Mouse (Mus musculus) forebrain, embryonic 15.5 days (tissue): ENCODE measurements around the gene Atp5d. TPM values are rescaled to one million over a fixed set of nuclear protein-coding genes. Genes with fewer than 3 reads are reported as not detected.

ENCODE experiments used
- ATAC-seq: fragments of 200-750 bp; cut with Nextera tagmentation; replicated peaks from 2 replicates; pipeline ENCODE4 v1.8.0; 2017; ENCODE audit warnings: mild to moderate bottlenecking, moderate TSS enrichment, moderate library complexity
- H3K27ac ChIP-seq: fragments of 300-500 bp; sonication (generic); replicated peaks from 2 replicates; pipeline ENCODE4 v1.5.1; 2015; ENCODE audit warnings: mild to moderate bottlenecking, inconsistent platforms
- H3K27me3 ChIP-seq: fragments of 300-500 bp; sonication (generic); 2 replicates; pipeline ENCODE4 v1.6.1; 2015; ENCODE audit warnings: inconsistent platforms
- H3K36me3 ChIP-seq: fragments of 300-500 bp; sonication (generic); 2 replicates; pipeline ENCODE4 v1.6.1; 2015; ENCODE audit warnings: mild to moderate bottlenecking, inconsistent platforms
- H3K4me1 ChIP-seq: fragments of 300-500 bp; sonication (generic); 2 replicates; pipeline ENCODE4 v1.6.1; 2015; ENCODE audit warnings: inconsistent platforms
- H3K4me2 ChIP-seq: fragments of 300-500 bp; sonication (generic); replicated peaks from 2 replicates; pipeline ENCODE4 v1.6.1; 2015; ENCODE audit warnings: mild to moderate bottlenecking, inconsistent platforms
- H3K4me3 ChIP-seq: fragments of 300-500 bp; sonication (generic); 2 replicates; pipeline ENCODE4 v1.5.1; 2015; ENCODE audit warnings: mild to moderate bottlenecking, inconsistent platforms
- H3K9ac ChIP-seq: fragments of 300-500 bp; sonication (generic); replicated peaks from 2 replicates; pipeline ENCODE4 v1.6.1; 2015; ENCODE audit warnings: mild to moderate bottlenecking, inconsistent platforms
- H3K9me3 ChIP-seq: fragments of 300-500 bp; sonication (generic); 2 replicates; pipeline ENCODE4 v1.6.1; 2016; ENCODE audit warnings: inconsistent platforms
- WGBS: fragments of 180-500 bp; shearing (Covaris S2); methylation state at CpG from one replicate; pipeline ENCODE4 v1.1.7; 2015; ENCODE audit warnings: mixed read lengths; 5-methylcytosine and 5-hydroxymethylcytosine counted together
- polyA plus RNA-seq: library from polyadenylated mRNA; unstranded; fragments of >200 nt; fragmentation: Nextera tagmentation; extraction: Ambion mirVana; gene quantifications from 2 replicates; pipeline ENCODE4 v1.2.1, GENCODE M21; 2015

Gene Atp5d
- polyA plus RNA-seq, 1 experiment from 2014 or later, result 444 TPM

- peak overlapping the region; percentile 96 for H3K4me2 ChIP-seq
- H3K4me3 ChIP-seq, result peak overlapping the region; percentile 80
- H3K27me3 ChIP-seq, result no peaks in the 10 kb centered on the region
- peaks cover 53% of the 10 kb centered on the region for H3K36me3 ChIP-seq
- H3K9ac ChIP-seq, result peak overlapping the region; percentile 99
- ATAC-seq, result no peak
- 2% methylated on average over 15 of the region's 15 CpGs for WGBS
- H3K9me3 ChIP-seq, result no peaks in the 10 kb centered on the region
- H3K27ac ChIP-seq, result peak overlapping the region; percentile 100
- H3K4me1 ChIP-seq, result peaks cover 62% of the 10 kb centered on the region
Measured at GRCm38 (mm10) chr10:80152071-80152872, 13.8 kb downstream of the Atp5d start.

GRCm38 (mm10) chr10:80152873-80153260 is 14.4 kb downstream of the Atp5d start:
- peaks cover 66% of the 10 kb centered on the region for H3K4me1 ChIP-seq

DNA sequence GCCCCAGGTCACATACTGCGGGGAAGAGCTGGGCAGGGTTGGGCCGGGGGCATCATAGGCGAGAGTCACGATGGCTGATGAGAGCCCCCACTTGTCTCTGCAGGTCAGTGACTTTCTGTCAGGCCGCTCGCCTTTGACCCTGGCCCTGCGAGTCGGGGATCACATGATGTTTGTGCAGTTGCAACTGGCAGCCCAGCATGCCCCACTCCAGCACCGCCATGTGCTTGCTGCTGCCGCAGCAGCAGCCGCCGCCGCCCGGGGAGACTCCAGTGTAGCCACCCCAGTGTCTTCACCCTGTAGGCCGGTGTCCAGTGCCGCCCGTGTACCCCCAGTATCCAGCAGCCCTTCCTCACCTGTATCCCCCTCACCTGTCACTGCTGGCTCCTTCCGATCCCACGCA is 15.3 kb downstream of the Atp5d start:
- peaks cover 71% of the 10 kb centered on the region for H3K4me1 ChIP-seq
- peak overlapping the region; percentile 80 for H3K4me3 ChIP-seq
- 86% methylated on average over 19 of the region's 19 CpGs for WGBS
- ATAC-seq, result no peak
- no peaks in the 10 kb centered on the region for H3K27me3 ChIP-seq
- H3K36me3 ChIP-seq, result peaks cover 56% of the 10 kb centered on the region
- peak overlapping the region; percentile 96 for H3K4me2 ChIP-seq
- no peaks in the 10 kb centered on the region for H3K9me3 ChIP-seq
- H3K27ac ChIP-seq, result peak overlapping the region; percentile 100
- peak overlapping the region; percentile 99; the same call in 1 of the 2 replicates for H3K9ac ChIP-seq

More at GRCm38 (mm10) chr10:80152873-80153260, 14.4 kb downstream of the Atp5d start:
- no peak for ATAC-seq
- Histone ChIP-seq H3K27ac (peak overlapping the region; percentile 100), H3K9me3 (no peaks in the 10 kb centered on the region), H3K4me2 (peak overlapping the region; percentile 96), H3K36me3 (peaks cover 56% of the 10 kb centered on the region), H3K27me3 (no peaks in the 10 kb centered on the region), H3K9ac (peak overlapping the region; percentile 99), H3K4me3 (peak overlapping the region; percentile 80)
- WGBS, result 46% methylated on average over 3 of the region's 3 CpGs

DNA sequence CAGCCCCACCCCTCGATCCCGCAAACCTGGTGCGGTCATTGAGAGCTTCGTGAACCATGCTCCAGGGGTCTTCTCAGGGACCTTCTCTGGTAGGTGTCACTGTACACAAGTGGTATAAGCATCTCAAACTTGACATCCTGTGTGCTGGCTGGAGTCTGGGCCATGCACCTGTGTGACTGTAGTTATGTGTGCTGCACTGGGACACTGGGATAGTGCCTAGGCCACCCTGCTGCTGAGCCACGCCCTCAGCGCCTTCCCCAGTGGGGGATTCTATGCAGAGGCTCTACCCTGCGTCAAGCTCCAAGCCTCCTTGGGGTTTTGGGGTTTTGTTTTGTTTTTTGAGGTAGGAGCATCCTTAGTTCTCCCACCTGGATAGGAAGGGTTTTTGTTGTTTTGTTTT is 16.0 kb downstream of the Atp5d start:
- no peak overlapping the region for H3K4me3 ChIP-seq
- no peak overlapping the region; the same call in 1 of the 2 replicates for H3K9ac ChIP-seq
- H3K9me3 ChIP-seq, result no peaks in the 10 kb centered on the region
- peak overlapping the region; percentile 31; the same call in 1 of the 2 replicates for H3K27ac ChIP-seq
- peaks cover 78% of the 10 kb centered on the region for H3K4me1 ChIP-seq
- no peaks in the 10 kb centered on the region for H3K27me3 ChIP-seq
- H3K36me3 ChIP-seq, result peaks cover 56% of the 10 kb centered on the region
- ATAC-seq, result no peak
- 85% methylated on average over 7 of the region's 7 CpGs for WGBS
- no peak overlapping the region for H3K4me2 ChIP-seq

- Histone ChIP-seq H3K9ac (no peak overlapping the region), H3K27me3 (no peaks in the 10 kb centered on the region), H3K4me1 (peaks cover 83% of the 10 kb centered on the region), H3K9me3 (no peaks in the 10 kb centered on the region), H3K4me3 (no peak overlapping the region), H3K36me3 (peaks cover 56% of the 10 kb centered on the region), H3K27ac (peak overlapping the region; percentile 91; the same call in 1 of the 2 replicates), H3K4me2 (no peak overlapping the region)
- ATAC-seq, result no peak
- 60% methylated on average over 1 of the region's 1 CpGs for WGBS
Measured at GRCm38 (mm10) chr10:80155277-80155676, 16.8 kb downstream of the Atp5d start.

DNA sequence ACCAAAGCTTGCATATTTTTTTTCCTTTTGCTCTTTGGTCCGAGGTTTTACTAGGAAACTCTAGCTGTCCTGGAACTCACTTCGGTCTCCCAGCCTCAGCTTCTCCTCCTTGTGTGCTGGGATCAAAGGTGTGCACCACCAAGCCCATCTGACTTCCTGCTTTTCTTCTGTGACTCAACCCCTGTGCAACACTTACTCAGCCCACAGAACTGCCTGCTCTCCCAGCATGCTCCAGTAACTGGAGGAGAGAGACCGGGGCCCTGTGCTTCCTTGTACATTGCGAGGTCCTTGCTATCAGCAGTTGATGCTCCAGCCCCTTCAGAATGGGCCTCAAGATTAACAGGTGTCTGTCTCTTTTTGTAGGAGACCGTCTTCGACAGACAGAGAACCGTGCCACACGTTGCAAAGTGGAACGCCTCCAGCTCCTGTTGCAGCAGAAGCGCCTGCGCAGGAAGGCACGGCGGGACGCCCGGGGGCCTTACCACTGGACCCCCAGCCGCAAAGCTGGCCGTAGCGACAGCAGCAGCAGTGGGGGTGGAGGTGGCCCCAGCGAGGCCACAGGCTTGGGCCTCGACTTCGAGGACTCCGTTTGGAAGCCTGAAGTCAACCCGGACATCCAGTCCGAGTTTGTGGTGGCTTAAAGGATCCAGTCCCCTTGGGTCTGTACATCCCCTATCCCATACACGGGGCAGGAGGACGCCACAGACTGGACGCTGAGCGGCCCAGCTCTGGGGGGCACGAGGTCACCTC is 17.7 kb downstream of the Atp5d start:
- Histone ChIP-seq H3K4me1 (peaks cover 92% of the 10 kb centered on the region), H3K27ac (peak overlapping the region; percentile 91), H3K9ac (no peak overlapping the region), H3K9me3 (no peaks in the 10 kb centered on the region), H3K36me3 (peaks cover 56% of the 10 kb centered on the region), H3K27me3 (no peaks in the 10 kb centered on the region), H3K4me3 (no peak overlapping the region), H3K4me2 (no peak overlapping the region)
- 82% methylated on average over 29 of the region's 29 CpGs for WGBS
- ATAC-seq, result no peak

DNA sequence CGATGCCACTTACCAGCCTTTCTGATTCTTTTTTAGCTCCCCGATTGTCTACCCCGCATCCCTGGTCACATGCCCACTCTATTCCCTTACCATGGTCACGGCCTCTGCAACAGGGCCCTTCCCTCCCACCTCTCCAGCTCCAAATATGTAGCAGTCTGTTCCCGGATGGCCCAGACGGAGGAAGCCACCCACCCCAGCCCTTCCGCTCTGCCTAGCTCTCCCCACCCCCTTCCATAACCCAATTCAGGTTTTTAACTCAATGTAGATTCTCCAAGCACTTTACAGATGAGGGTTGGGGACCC is 18.3 kb downstream of the Atp5d start:
- Histone ChIP-seq H3K27me3 (no peaks in the 10 kb centered on the region), H3K4me2 (no peak overlapping the region), H3K4me1 (peaks cover 94% of the 10 kb centered on the region), H3K27ac (peak overlapping the region; percentile 91), H3K36me3 (peaks cover 55% of the 10 kb centered on the region), H3K9ac (no peak overlapping the region), H3K9me3 (no peaks in the 10 kb centered on the region), H3K4me3 (no peak overlapping the region)
- WGBS, result 58% methylated on average over 7 of the region's 7 CpGs
- no peak for ATAC-seq

DNA sequence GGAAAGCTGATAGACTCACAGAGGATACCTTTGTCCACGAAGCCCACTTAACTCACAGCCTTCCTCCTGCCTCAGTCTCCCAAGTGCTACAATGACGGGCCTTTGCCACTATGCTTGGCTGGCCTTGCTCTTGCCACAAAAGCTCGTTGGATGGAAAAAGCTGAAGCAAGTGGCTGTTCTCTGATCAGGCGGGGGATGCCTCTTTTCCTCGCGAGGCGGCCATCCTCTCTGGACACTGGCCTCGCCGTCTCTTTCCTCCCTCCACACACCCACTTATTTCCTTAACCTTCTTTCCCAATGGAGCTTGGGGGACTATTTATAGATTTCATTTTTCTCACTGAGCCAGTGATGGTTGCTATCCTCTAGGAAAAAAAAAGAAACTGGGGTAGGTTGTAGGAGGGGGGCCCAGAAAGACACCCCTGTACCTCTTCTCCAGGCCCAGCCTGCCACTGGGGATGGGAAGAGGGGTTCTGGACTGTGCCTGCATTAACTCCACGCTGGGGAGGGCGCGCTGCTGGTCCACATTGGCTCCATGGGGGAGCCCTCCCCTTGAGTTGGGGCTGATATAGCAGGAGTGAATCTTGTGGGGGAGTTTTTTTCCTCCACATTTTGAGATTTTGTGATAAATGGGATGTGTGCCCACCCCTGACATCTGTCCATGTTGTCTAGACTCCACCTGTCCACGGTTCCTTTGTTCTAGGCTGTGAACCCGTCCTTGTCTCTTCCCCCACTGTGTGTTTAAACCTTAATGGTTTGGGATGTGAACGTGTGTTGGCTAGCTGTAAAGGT is 18.9 kb downstream of the Atp5d start:
- Histone ChIP-seq H3K27ac (peak overlapping the region; percentile 91), H3K4me1 (peaks cover 88% of the 10 kb centered on the region), H3K27me3 (no peaks in the 10 kb centered on the region), H3K4me2 (no peak overlapping the region), H3K9ac (peak overlapping the region; percentile 23), H3K4me3 (no peak overlapping the region), H3K36me3 (peaks cover 49% of the 10 kb centered on the region), H3K9me3 (no peaks in the 10 kb centered on the region)
- 51% methylated on average over 15 of the region's 15 CpGs for WGBS
- ATAC-seq, result no peak

- Histone ChIP-seq H3K36me3 (peaks cover 42% of the 10 kb centered on the region), H3K4me2 (peak overlapping the region; percentile 70; the same call in 1 of the 2 replicates), H3K4me1 (peaks cover 77% of the 10 kb centered on the region), H3K4me3 (no peak overlapping the region), H3K27ac (peak overlapping the region; percentile 91), H3K9me3 (no peaks in the 10 kb centered on the region), H3K27me3 (no peaks in the 10 kb centered on the region), H3K9ac (no peak overlapping the region; the same call in 1 of the 2 replicates)
- WGBS, result 14% methylated on average over 18 of the region's 18 CpGs
- ATAC-seq, result no peak
Measured at GRCm38 (mm10) chr10:80158307-80158986, 20.0 kb downstream of the Atp5d start.

DNA sequence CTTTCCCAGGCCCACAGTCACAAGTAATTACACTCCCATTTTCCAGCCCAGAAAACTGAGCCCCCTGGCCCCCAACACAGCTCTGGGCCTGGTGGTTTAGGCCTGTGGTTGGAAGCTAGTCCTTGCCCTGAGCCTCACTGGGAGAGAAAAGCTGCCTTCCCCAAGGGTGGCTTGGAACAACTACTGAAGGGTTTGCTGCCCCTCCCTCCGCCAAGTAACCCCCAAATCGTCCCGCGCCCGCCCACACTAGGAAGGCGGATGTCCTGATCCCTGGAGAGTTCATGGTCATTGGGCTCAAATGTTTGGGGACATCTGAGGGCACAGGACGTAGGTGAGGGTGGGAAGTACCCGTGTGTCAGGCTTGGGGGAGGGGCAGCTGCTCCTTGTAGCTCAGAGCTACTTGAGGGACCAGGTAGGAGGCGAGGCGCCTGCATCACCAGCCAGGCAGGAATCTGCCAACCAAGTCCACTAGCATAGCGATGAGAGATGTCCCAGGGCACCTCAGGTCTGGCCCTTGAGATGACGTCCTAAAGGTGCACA is 20.7 kb downstream of the Atp5d start:
- H3K4me2 ChIP-seq, result peak overlapping the region; percentile 70
- peaks cover 73% of the 10 kb centered on the region for H3K4me1 ChIP-seq
- H3K4me3 ChIP-seq, result peak overlapping the region; percentile 47
- peaks cover 35% of the 10 kb centered on the region for H3K36me3 ChIP-seq
- H3K9ac ChIP-seq, result peak overlapping the region; percentile 47
- H3K9me3 ChIP-seq, result no peaks in the 10 kb centered on the region
- H3K27me3 ChIP-seq, result no peaks in the 10 kb centered on the region
- H3K27ac ChIP-seq, result peak overlapping the region; percentile 91
- WGBS, result 8% methylated on average over 12 of the region's 12 CpGs
- no peak; the same call in 1 of the 2 replicates for ATAC-seq
